Mouse (Mus musculus): Measurements from ENCODE around the gene Rasl11b. TPM values are rescaled to one million over a fixed set of nuclear protein-coding genes. Genes with fewer than 3 reads are reported as not detected.

Gene Rasl11b
- polyA plus RNA-seq, 1 experiment from 2014 or later = 11.4 TPM

GRCm38 (mm10) chr5:74201570-74202357 lies 6.7 kb downstream of the Rasl11b start:
- WGBS = 71% methylated on average over 10 of the region's 10 CpGs
- 0 out of 2 replicates have a peak, but pooled peaks cover 5% of the 10 kb centered on the region for H3K4me1 ChIP-seq
- H3K4me3 ChIP-seq = no peak overlapping the region
- H3K27me3 ChIP-seq (replicated peaks) = no peaks in the 10 kb centered on the region
- no peak overlapping the region for H3K27ac ChIP-seq
- no peaks in the 10 kb centered on the region for H3K9me3 ChIP-seq
- no peak overlapping the region for H3K4me2 ChIP-seq
- 0 out of 2 replicates have a peak, but pooled peaks have one; percentile 8 for ATAC-seq (replicated peaks)
- H3K36me3 ChIP-seq (replicated peaks) = no peaks in the 10 kb centered on the region
- H3K9ac ChIP-seq = no peak overlapping the region

GRCm38 (mm10) chr5:74202515-74202914 lies 7.4 kb downstream of the Rasl11b start:
- H3K9me3 ChIP-seq = no peaks in the 10 kb centered on the region
- 85% methylated on average over 4 of the region's 4 CpGs for WGBS
- H3K27ac ChIP-seq = no peak overlapping the region
- no peak overlapping the region for H3K4me3 ChIP-seq
- H3K27me3 ChIP-seq (replicated peaks) = no peaks in the 10 kb centered on the region
- H3K9ac ChIP-seq = no peak overlapping the region
- 0 out of 2 replicates have a peak, but pooled peaks cover 5% of the 10 kb centered on the region for H3K4me1 ChIP-seq
- H3K36me3 ChIP-seq (replicated peaks) = no peaks in the 10 kb centered on the region
- ATAC-seq (replicated peaks) = no peak
- no peak overlapping the region for H3K4me2 ChIP-seq

- H3K36me3 ChIP-seq (replicated peaks) = no peaks in the 10 kb centered on the region
- no peaks in the 10 kb centered on the region for H3K9me3 ChIP-seq
- H3K4me1 ChIP-seq = no peaks in the 10 kb centered on the region
- H3K4me2 ChIP-seq = no peak overlapping the region
- no peak overlapping the region for H3K27ac ChIP-seq
- no peak for ATAC-seq (replicated peaks)
- no peak overlapping the region for H3K4me3 ChIP-seq
- H3K27me3 ChIP-seq (replicated peaks) = no peaks in the 10 kb centered on the region
- no peak overlapping the region for H3K9ac ChIP-seq
- 71% methylated on average over 5 of the region's 5 CpGs for WGBS
Measured at GRCm38 (mm10) chr5:74204465-74204864, 9.4 kb downstream of the Rasl11b start.

- no peaks in the 10 kb centered on the region for H3K4me1 ChIP-seq
- ATAC-seq (replicated peaks) = no peak
Measured at GRCm38 (mm10) chr5:74205509-74205908, 10.4 kb downstream of the Rasl11b start.

GRCm38 (mm10) chr5:74206038-74206437 lies 11.0 kb downstream of the Rasl11b start:
- ATAC-seq (replicated peaks) = no peak
- Histone ChIP-seq H3K27me3 (replicated peaks) (no peaks in the 10 kb centered on the region), H3K36me3 (replicated peaks) (no peaks in the 10 kb centered on the region), H3K4me1 (no peaks in the 10 kb centered on the region), H3K9ac (no peak overlapping the region), H3K27ac (no peak overlapping the region), H3K4me3 (no peak overlapping the region), H3K4me2 (no peak overlapping the region), H3K9me3 (no peaks in the 10 kb centered on the region)
- 91% methylated on average over 7 of the region's 7 CpGs for WGBS

More at GRCm38 (mm10) chr5:74205509-74205908, 10.4 kb downstream of the Rasl11b start:
- no peaks in the 10 kb centered on the region for H3K27me3 ChIP-seq (replicated peaks)
- H3K4me3 ChIP-seq = no peak overlapping the region
- H3K9me3 ChIP-seq = no peaks in the 10 kb centered on the region
- no peaks in the 10 kb centered on the region for H3K36me3 ChIP-seq (replicated peaks)
- H3K9ac ChIP-seq = no peak overlapping the region
- no peak overlapping the region for H3K27ac ChIP-seq
- no peak overlapping the region for H3K4me2 ChIP-seq
- 36% methylated on average over 8 of the region's 8 CpGs for WGBS

GRCm38 (mm10) chr5:74206649-74207048 lies 11.6 kb downstream of the Rasl11b start:
- no peaks in the 10 kb centered on the region for H3K4me1 ChIP-seq
- ATAC-seq (replicated peaks) = no peak
- H3K27me3 ChIP-seq (replicated peaks) = no peaks in the 10 kb centered on the region
- 90% methylated on average over 7 of the region's 7 CpGs for WGBS
- no peak overlapping the region for H3K9ac ChIP-seq
- no peak overlapping the region for H3K27ac ChIP-seq
- no peaks in the 10 kb centered on the region for H3K36me3 ChIP-seq (replicated peaks)
- no peak overlapping the region for H3K4me3 ChIP-seq
- H3K4me2 ChIP-seq = no peak overlapping the region
- no peaks in the 10 kb centered on the region for H3K9me3 ChIP-seq

- Histone ChIP-seq H3K27ac (no peak overlapping the region), H3K4me2 (no peak overlapping the region), H3K27me3 (replicated peaks) (no peaks in the 10 kb centered on the region), H3K9ac (no peak overlapping the region), H3K36me3 (replicated peaks) (no peaks in the 10 kb centered on the region), H3K4me3 (no peak overlapping the region), H3K4me1 (no peaks in the 10 kb centered on the region), H3K9me3 (no peaks in the 10 kb centered on the region)
- no peak for ATAC-seq (replicated peaks)
- WGBS = 80% methylated on average over 3 of the region's 3 CpGs
Measured at GRCm38 (mm10) chr5:74207209-74207608, 12.1 kb downstream of the Rasl11b start.

GRCm38 (mm10) chr5:74208438-74208837 lies 13.4 kb downstream of the Rasl11b start:
- Histone ChIP-seq H3K4me2 (no peak overlapping the region), H3K36me3 (replicated peaks) (no peaks in the 10 kb centered on the region), H3K4me3 (no peak overlapping the region), H3K9me3 (no peaks in the 10 kb centered on the region), H3K27ac (no peak overlapping the region), H3K9ac (no peak overlapping the region), H3K27me3 (replicated peaks) (no peaks in the 10 kb centered on the region), H3K4me1 (no peaks in the 10 kb centered on the region)
- no peak for ATAC-seq (replicated peaks)
- WGBS = 81% methylated on average over 7 of the region's 7 CpGs

GRCm38 (mm10) chr5:74209640-74210039 lies 14.6 kb downstream of the Rasl11b start:
- Histone ChIP-seq H3K27me3 (replicated peaks) (no peaks in the 10 kb centered on the region), H3K36me3 (replicated peaks) (no peaks in the 10 kb centered on the region), H3K27ac (no peak overlapping the region), H3K4me3 (no peak overlapping the region), H3K4me1 (no peaks in the 10 kb centered on the region), H3K9ac (no peak overlapping the region), H3K9me3 (no peaks in the 10 kb centered on the region), H3K4me2 (no peak overlapping the region)
- ATAC-seq (replicated peaks) = no peak
- WGBS = 77% methylated on average over 4 of the region's 4 CpGs

GRCm38 (mm10) chr5:74211346-74211745 lies 16.3 kb downstream of the Rasl11b start:
- Histone ChIP-seq H3K27ac (no peak overlapping the region), H3K4me1 (peaks cover 6% of the 10 kb centered on the region; the same call in 1 of the 2 replicates), H3K27me3 (replicated peaks) (no peaks in the 10 kb centered on the region), H3K4me3 (no peak overlapping the region), H3K36me3 (replicated peaks) (no peaks in the 10 kb centered on the region), H3K4me2 (no peak overlapping the region), H3K9me3 (no peaks in the 10 kb centered on the region), H3K9ac (no peak overlapping the region)
- ATAC-seq (replicated peaks) = no peak
- 70% methylated on average over 11 of the region's 11 CpGs for WGBS

GRCm38 (mm10) chr5:74214501-74215110 lies 19.5 kb downstream of the Rasl11b start:
- H3K9me3 ChIP-seq = no peaks in the 10 kb centered on the region
- H3K4me2 ChIP-seq = no peak overlapping the region
- no peaks in the 10 kb centered on the region for H3K27me3 ChIP-seq (replicated peaks)
- no peak overlapping the region for H3K9ac ChIP-seq
- H3K4me3 ChIP-seq = no peak overlapping the region
- no peak overlapping the region for H3K27ac ChIP-seq
- peaks cover 6% of the 10 kb centered on the region; the same call in 1 of the 2 replicates for H3K4me1 ChIP-seq
- no peaks in the 10 kb centered on the region for H3K36me3 ChIP-seq (replicated peaks)
- WGBS = 2% methylated on average over 7 of the region's 7 CpGs
- no peak for ATAC-seq (replicated peaks)

GRCm38 (mm10) chr5:74215125-74215524 lies 20.0 kb downstream of the Rasl11b start:
- no peaks in the 10 kb centered on the region for H3K27me3 ChIP-seq (replicated peaks)
- H3K4me2 ChIP-seq = no peak overlapping the region
- H3K27ac ChIP-seq = no peak overlapping the region
- H3K9me3 ChIP-seq = no peaks in the 10 kb centered on the region
- no peak overlapping the region for H3K4me3 ChIP-seq
- H3K9ac ChIP-seq = no peak overlapping the region
- no peak for ATAC-seq (replicated peaks)
- no peaks in the 10 kb centered on the region for H3K36me3 ChIP-seq (replicated peaks)
- WGBS = 11% methylated on average over 4 of the region's 4 CpGs
- H3K4me1 ChIP-seq = peaks cover 6% of the 10 kb centered on the region; the same call in 1 of the 2 replicates
